Mouse (Mus musculus): ENCODE measurements at regions not wholly inside any gene's neighbourhood (a gene's known extent, or its start where the extent isn't known, plus 50 kb on each side); places are given as distances from the start of the nearest gene placed in this dataset.
A peak's percentile ranks its signal among the peaks of the same experiment; 100 is the strongest.

DNA sequence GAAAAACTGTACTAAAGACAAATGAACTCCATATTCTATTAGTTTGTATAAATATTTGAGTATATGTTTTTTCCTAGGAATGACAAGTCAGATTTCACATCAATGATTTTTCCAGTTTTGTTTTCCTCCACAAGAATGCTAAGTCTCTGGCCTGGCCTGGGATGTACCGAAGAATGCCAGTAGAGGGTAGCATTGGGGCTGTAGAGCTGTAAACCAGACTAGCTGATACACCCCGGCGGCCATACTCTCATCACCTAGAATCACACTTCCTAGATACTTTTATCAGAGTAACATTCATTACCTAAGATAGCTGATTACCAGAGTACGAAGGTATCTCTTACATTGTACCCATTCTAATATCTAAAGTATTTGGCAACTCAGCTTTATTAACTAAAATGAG, 372.4 kb downstream of the Arl4a start:
- peak; percentile 78 for TF ChIP-seq CTCF (IDR thresholded peaks at IDR 0.05; ENCODE audit: low read depth, low read length)
- no peak for TF ChIP-seq POLR2A (IDR thresholded peaks at IDR 0.05; ENCODE audit: extremely low read depth, insufficient read depth, low read length)
- 8% methylated on average over 4 of the region's 4 CpGs for WGBS
- no peaks in the 10 kb centered on the region for H3K79me2 ChIP-seq (ENCODE audit: control insufficient read depth, insufficient read depth, low read length)
- H3K36me3 ChIP-seq (ENCODE audit: control insufficient read depth, insufficient read depth, low read length) = no peaks in the 10 kb centered on the region
- no peaks in the 10 kb centered on the region for H3K4me1 ChIP-seq (ENCODE audit: control insufficient read depth, insufficient read depth, low read length)
- H3K27me3 ChIP-seq (ENCODE audit: control insufficient read depth, insufficient read depth, low read length) = no peaks in the 10 kb centered on the region
- DNase-seq (ENCODE audit: extremely low read depth, low read depth, low spot score) = peak; percentile 51
- no peak overlapping the region for H3K27ac ChIP-seq (replicated peaks; ENCODE audit: insufficient read depth, low read depth, low read length)
- H3K4me3 ChIP-seq (ENCODE audit: insufficient read depth, low read depth, low read length) = no peak overlapping the region
- no peak overlapping the region for H3K9ac ChIP-seq (ENCODE audit: low read depth, low read length)

DNA sequence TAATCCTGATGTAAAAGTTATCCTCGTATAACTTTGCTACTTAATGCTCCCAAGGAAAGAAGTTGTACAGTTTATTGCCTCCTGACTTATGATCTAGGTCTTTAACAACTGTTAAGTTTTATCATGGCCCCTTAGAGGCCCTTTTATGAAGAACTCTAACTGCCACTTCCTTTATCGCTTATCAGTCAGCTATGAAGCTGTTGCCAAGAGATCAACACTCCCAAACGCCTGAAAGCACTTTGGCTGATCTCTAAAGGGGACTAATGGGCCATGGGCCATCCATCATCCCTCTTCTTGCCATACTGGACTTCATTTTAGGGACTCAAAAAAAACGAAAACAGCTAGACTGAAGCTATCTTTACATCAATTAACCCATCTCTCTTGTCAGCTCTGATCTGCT, 377.4 kb downstream of the Arl4a start:
- Histone ChIP-seq H3K9ac (ENCODE audit: low read depth, low read length) (no peak overlapping the region), H3K79me2 (ENCODE audit: control insufficient read depth, insufficient read depth, low read length) (no peaks in the 10 kb centered on the region), H3K27ac (replicated peaks; ENCODE audit: insufficient read depth, low read depth, low read length) (no peak overlapping the region), H3K27me3 (ENCODE audit: control insufficient read depth, insufficient read depth, low read length) (no peaks in the 10 kb centered on the region), H3K4me3 (ENCODE audit: insufficient read depth, low read depth, low read length) (no peak overlapping the region), H3K36me3 (ENCODE audit: control insufficient read depth, insufficient read depth, low read length) (no peaks in the 10 kb centered on the region), H3K4me1 (ENCODE audit: control insufficient read depth, insufficient read depth, low read length) (no peaks in the 10 kb centered on the region)
- TF ChIP-seq POLR2A (IDR thresholded peaks at IDR 0.05; ENCODE audit: extremely low read depth, insufficient read depth, low read length) (no peak), CTCF (IDR thresholded peaks at IDR 0.05; ENCODE audit: low read depth, low read length) (no peak)
- DNase-seq (ENCODE audit: extremely low read depth, low read depth, low spot score) = no peak
- 57% methylated on average over 4 of the region's 4 CpGs for WGBS

DNA sequence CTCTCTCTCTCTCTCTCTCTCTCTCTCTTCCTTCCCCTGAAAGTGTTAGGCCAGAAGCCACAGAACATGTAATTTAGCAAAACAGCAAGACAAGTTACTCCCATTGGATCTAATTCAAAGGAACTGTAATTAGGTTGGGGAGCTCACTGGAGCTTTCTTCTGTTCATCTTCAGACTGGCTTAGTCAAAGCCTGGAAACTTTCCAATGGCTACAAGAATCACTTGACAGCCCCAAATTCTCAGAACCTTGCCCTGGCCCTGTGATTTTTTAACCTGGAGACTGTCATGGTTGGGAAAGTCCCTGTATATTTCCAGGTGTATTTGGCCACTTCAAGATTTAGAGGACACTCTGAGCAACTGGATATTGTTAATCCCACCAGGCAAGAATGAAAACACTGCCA, 381.2 kb downstream of the Arl4a start:
- TF ChIP-seq POLR2A (IDR thresholded peaks at IDR 0.05; ENCODE audit: extremely low read depth, insufficient read depth, low read length) = no peak
- TF ChIP-seq CTCF (IDR thresholded peaks at IDR 0.05; ENCODE audit: low read depth, low read length) = no peak
- Histone ChIP-seq H3K36me3 (ENCODE audit: control insufficient read depth, insufficient read depth, low read length) (no peaks in the 10 kb centered on the region), H3K27ac (replicated peaks; ENCODE audit: insufficient read depth, low read depth, low read length) (no peak overlapping the region), H3K4me1 (ENCODE audit: control insufficient read depth, insufficient read depth, low read length) (no peaks in the 10 kb centered on the region), H3K27me3 (ENCODE audit: control insufficient read depth, insufficient read depth, low read length) (no peaks in the 10 kb centered on the region), H3K9ac (ENCODE audit: low read depth, low read length) (no peak overlapping the region), H3K79me2 (ENCODE audit: control insufficient read depth, insufficient read depth, low read length) (no peaks in the 10 kb centered on the region), H3K4me3 (ENCODE audit: insufficient read depth, low read depth, low read length) (no peak overlapping the region)
- DNase-seq (ENCODE audit: extremely low read depth, low read depth, low spot score) = no peak

DNA sequence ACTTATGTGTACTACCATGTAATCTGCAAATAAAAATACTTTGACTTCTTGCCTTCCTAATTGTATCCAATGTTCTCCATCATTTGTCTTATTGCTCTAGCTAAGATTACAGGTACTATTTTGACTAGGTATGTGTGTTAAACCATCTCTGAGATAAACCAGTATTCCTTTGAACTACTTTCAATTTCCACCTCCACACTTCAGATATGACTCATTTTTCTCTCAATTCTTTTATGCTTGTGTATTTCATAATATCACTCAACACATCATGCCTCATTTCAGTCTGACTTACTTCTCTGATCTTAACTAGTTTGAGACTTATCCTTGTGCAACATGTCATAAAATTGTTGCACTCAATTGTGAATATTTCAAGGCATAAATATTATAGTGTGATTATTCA, 388.9 kb downstream of the Arl4a start:
- no peaks in the 10 kb centered on the region for H3K27me3 ChIP-seq (ENCODE audit: control insufficient read depth, insufficient read depth, low read length)
- H3K4me1 ChIP-seq (ENCODE audit: control insufficient read depth, insufficient read depth, low read length) = no peaks in the 10 kb centered on the region
- no peak for DNase-seq (ENCODE audit: extremely low read depth, low read depth, low spot score)
- no peak overlapping the region for H3K4me3 ChIP-seq (ENCODE audit: insufficient read depth, low read depth, low read length)
- no peaks in the 10 kb centered on the region for H3K36me3 ChIP-seq (ENCODE audit: control insufficient read depth, insufficient read depth, low read length)
- no peaks in the 10 kb centered on the region for H3K79me2 ChIP-seq (ENCODE audit: control insufficient read depth, insufficient read depth, low read length)
- H3K9ac ChIP-seq (ENCODE audit: low read depth, low read length) = no peak overlapping the region
- H3K27ac ChIP-seq (replicated peaks; ENCODE audit: insufficient read depth, low read depth, low read length) = no peak overlapping the region
- TF ChIP-seq CTCF (IDR thresholded peaks at IDR 0.05; ENCODE audit: low read depth, low read length) (no peak), POLR2A (IDR thresholded peaks at IDR 0.05; ENCODE audit: extremely low read depth, insufficient read depth, low read length) (no peak)

DNA sequence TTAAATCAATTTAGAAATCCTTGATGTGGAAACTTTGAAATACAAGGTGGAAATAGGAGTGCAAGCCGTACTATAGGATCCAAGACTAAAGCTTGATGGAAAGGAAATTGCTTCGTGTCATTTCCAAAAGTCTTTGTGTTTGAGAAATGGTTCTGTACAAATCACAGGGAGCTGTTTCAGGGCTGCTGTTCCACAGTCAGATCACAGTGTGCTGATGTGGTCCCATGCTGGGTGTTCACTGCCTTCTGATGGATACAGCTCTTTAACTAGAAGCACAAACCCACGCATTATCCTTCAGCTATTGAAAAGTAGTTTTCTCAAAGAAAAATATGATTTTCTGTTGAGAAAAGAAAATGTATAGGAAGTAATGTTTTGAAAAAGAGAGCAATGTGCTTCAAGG, 391.3 kb downstream of the Arl4a start:
- no peak overlapping the region for H3K9ac ChIP-seq (ENCODE audit: low read depth, low read length)
- H3K27me3 ChIP-seq (ENCODE audit: control insufficient read depth, insufficient read depth, low read length) = no peaks in the 10 kb centered on the region
- no peaks in the 10 kb centered on the region for H3K79me2 ChIP-seq (ENCODE audit: control insufficient read depth, insufficient read depth, low read length)
- H3K4me1 ChIP-seq (ENCODE audit: control insufficient read depth, insufficient read depth, low read length) = no peaks in the 10 kb centered on the region
- H3K27ac ChIP-seq (replicated peaks; ENCODE audit: insufficient read depth, low read depth, low read length) = no peak overlapping the region
- TF ChIP-seq POLR2A (IDR thresholded peaks at IDR 0.05; ENCODE audit: extremely low read depth, insufficient read depth, low read length) (no peak), CTCF (IDR thresholded peaks at IDR 0.05; ENCODE audit: low read depth, low read length) (no peak)
- no peaks in the 10 kb centered on the region for H3K36me3 ChIP-seq (ENCODE audit: control insufficient read depth, insufficient read depth, low read length)
- 80% methylated on average over 3 of the region's 3 CpGs for WGBS
- DNase-seq (ENCODE audit: extremely low read depth, low read depth, low spot score) = no peak
- no peak overlapping the region for H3K4me3 ChIP-seq (ENCODE audit: insufficient read depth, low read depth, low read length)

DNA sequence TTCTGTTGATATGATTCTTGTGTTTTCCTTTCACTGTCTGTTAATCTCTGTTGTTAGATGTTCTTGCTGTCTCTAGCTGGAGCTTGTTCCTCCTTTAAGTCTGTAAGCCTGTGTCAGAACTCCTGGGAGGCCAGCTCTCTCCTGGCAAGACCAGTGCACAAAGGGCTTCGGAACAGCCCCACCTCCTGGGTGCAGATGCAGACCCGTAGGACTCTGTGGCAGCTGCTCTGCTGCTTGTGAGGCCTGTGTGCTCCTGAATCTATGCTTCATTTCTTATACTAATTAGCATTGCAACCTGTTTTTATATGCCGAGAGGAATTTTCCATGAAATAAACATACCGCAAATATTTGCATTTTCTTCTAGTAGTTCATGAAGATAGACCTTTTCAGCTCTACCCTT, 392.2 kb downstream of the Arl4a start:
- H3K27me3 ChIP-seq (ENCODE audit: control insufficient read depth, insufficient read depth, low read length) = no peaks in the 10 kb centered on the region
- TF ChIP-seq POLR2A (IDR thresholded peaks at IDR 0.05; ENCODE audit: extremely low read depth, insufficient read depth, low read length) = no peak
- TF ChIP-seq CTCF (IDR thresholded peaks at IDR 0.05; ENCODE audit: low read depth, low read length) = no peak
- WGBS = 79% methylated on average over 4 of the region's 4 CpGs
- no peak overlapping the region for H3K9ac ChIP-seq (ENCODE audit: low read depth, low read length)
- no peak for DNase-seq (ENCODE audit: extremely low read depth, low read depth, low spot score)
- no peaks in the 10 kb centered on the region for H3K79me2 ChIP-seq (ENCODE audit: control insufficient read depth, insufficient read depth, low read length)
- no peaks in the 10 kb centered on the region for H3K4me1 ChIP-seq (ENCODE audit: control insufficient read depth, insufficient read depth, low read length)
- H3K36me3 ChIP-seq (ENCODE audit: control insufficient read depth, insufficient read depth, low read length) = no peaks in the 10 kb centered on the region
- H3K27ac ChIP-seq (replicated peaks; ENCODE audit: insufficient read depth, low read depth, low read length) = no peak overlapping the region
- H3K4me3 ChIP-seq (ENCODE audit: insufficient read depth, low read depth, low read length) = no peak overlapping the region
